Mouse (Mus musculus) heart, embryonic 16.5 days (tissue): ENCODE results near the gene Myl10. TPM values are rescaled to one million over a fixed set of nuclear protein-coding genes. Genes with fewer than 3 reads are reported as not detected.
"Not testable (repeated sequence)": the region's sequence is repeated elsewhere in the genome, so short reads cannot be mapped to it uniquely, and the experiment has no call there.

Experiments used
- ATAC-seq: fragments of 200-750 bp; cut with Nextera tagmentation; replicated peaks from 2 replicates; pipeline ENCODE4 v1.8.0; 2017; ENCODE audit warnings: moderate number of reproducible peaks; ENCODE audit not compliant: insufficient read depth, low FRiP score; ENCODE audit errors: extremely low read depth
- H3K27ac ChIP-seq: fragments of 300-500 bp; sonication (generic); 2 replicates; pipeline ENCODE4 v1.5.1; 2014; ENCODE audit warnings: mild to moderate bottlenecking, low read length, control low read depth, moderate library complexity
- H3K27me3 ChIP-seq: fragments of 300-500 bp; sonication (generic); 2 replicates; pipeline ENCODE4 v1.6.1; 2014; ENCODE audit warnings: low read length, mixed read lengths; ENCODE audit not compliant: control insufficient read depth, insufficient read depth
- H3K36me3 ChIP-seq: fragments of 300-500 bp; sonication (generic); 2 replicates; pipeline ENCODE4 v1.6.1; 2014; ENCODE audit not compliant: control insufficient read depth, insufficient read depth
- H3K4me1 ChIP-seq: fragments of 300-500 bp; sonication (generic); 2 replicates; pipeline ENCODE4 v1.6.1; 2014; ENCODE audit warnings: low read length, mixed read lengths; ENCODE audit not compliant: control insufficient read depth, insufficient read depth
- H3K4me2 ChIP-seq: fragments of 300-500 bp; sonication (generic); 2 replicates; pipeline ENCODE4 v1.6.1; 2014; ENCODE audit warnings: low read depth, mild to moderate bottlenecking, control low read depth, low read length
- H3K4me3 ChIP-seq: fragments of 300-500 bp; sonication (generic); 2 replicates; pipeline ENCODE4 v1.5.1; 2014; ENCODE audit warnings: mild to moderate bottlenecking, control low read depth, low read length
- H3K9ac ChIP-seq: fragments of 300-500 bp; sonication (generic); 2 replicates; pipeline ENCODE4 v1.6.1; 2014; ENCODE audit warnings: low read length, control low read depth
- H3K9me3 ChIP-seq: fragments of 300-500 bp; sonication (generic); replicated peaks from 2 replicates; pipeline ENCODE4 v1.6.1; 2016; ENCODE audit warnings: low read length; ENCODE audit not compliant: control insufficient read depth
- WGBS: fragments of 180-500 bp; shearing (Covaris S2); extraction: QIAGEN DNeasy Blood & Tissue Kit; methylation state at CpG from one replicate; pipeline ENCODE4 v1.1.7; 2014; 5-methylcytosine and 5-hydroxymethylcytosine counted together
- polyA plus RNA-seq: library from polyadenylated mRNA; unstranded; fragments of >200 nt; fragmentation: Nextera tagmentation; extraction: Ambion mirVana; gene quantifications from 2 replicates; pipeline ENCODE4 v1.2.1, GENCODE M21; 2015

Myl10 gene
- polyA plus RNA-seq, 1 experiment from 2014 or later: 5.1 TPM

GRCm38 (mm10) chr5:136714232-136714875 is 21.4 kb downstream of the Myl10 start:
- Histone ChIP-seq H3K36me3 (no peaks in the 10 kb centered on the region), H3K27ac (no peak overlapping the region), H3K27me3 (peaks cover 14% of the 10 kb centered on the region), H3K4me3 (peak overlapping the region; percentile 28; the same call in 1 of the 2 replicates), H3K4me1 (peaks cover 4% of the 10 kb centered on the region), H3K9me3 (no peaks in the 10 kb centered on the region), H3K4me2 (peak overlapping the region; percentile 55), H3K9ac (peak overlapping the region; percentile 43)
- no peak for ATAC-seq
- WGBS: 27% methylated on average over 32 of the region's 32 CpGs

GRCm38 (mm10) chr5:136714879-136715278 is 21.9 kb downstream of the Myl10 start:
- Histone ChIP-seq H3K36me3 (no peaks in the 10 kb centered on the region), H3K27ac (no peak overlapping the region), H3K9me3 (no peaks in the 10 kb centered on the region), H3K9ac (no peak overlapping the region), H3K4me1 (peaks cover 4% of the 10 kb centered on the region), H3K4me3 (peak overlapping the region; percentile 28; the same call in 1 of the 2 replicates), H3K27me3 (peaks cover 14% of the 10 kb centered on the region), H3K4me2 (peak overlapping the region; percentile 55)
- WGBS: 24% methylated on average over 11 of the region's 11 CpGs
- ATAC-seq: no peak

DNA sequence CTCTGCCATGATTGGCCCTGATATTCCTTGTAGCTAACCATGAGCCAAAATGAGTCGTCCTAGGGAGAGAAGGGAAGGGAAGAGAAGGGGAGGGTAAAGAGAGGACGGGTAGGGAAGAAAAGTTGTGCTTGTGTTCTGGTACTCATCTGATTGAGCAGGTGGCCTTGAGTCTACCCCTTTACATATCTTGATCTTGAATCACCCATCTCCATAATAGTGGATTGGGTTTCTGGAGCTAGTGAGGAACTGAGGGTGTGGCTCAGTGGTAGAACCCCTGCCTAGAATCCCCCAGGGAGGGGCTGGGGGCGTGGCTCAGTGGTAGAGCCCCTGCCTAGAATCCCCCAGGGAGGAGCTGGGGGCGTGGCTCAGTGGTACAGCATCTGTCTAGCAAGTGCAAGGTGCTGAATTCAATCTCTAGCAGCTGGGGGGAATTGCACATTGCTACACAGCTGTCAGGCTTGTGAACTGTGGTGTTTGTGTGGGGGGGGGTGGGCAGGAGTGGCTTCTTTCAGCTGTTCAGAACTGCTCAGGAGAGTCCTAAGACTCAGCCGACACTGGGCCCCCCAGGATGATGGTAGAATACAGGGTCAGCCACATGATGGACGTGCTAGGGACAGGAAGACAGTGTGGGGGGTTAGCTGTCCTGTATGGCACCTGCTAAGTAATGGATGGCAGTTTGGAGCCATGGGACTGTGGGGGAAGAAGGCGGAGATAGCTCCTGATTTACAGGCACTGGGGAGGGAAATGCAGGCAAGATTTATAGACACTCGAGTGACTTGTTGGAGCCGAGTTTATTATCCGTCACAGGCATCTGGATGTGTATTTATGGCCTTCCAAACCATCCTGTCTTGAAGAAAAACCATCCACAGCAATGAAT is 24.0 kb downstream of the Myl10 start:
- Histone ChIP-seq H3K4me2 (no peak overlapping the region), H3K4me3 (no peak overlapping the region), H3K9ac (no peak overlapping the region), H3K27ac (no peak overlapping the region), H3K27me3 (peaks cover 14% of the 10 kb centered on the region), H3K9me3 (no peaks in the 10 kb centered on the region), H3K4me1 (no peaks in the 10 kb centered on the region), H3K36me3 (no peaks in the 10 kb centered on the region)
- ATAC-seq: no peak
- 55% methylated on average over 10 of the region's 10 CpGs for WGBS

DNA sequence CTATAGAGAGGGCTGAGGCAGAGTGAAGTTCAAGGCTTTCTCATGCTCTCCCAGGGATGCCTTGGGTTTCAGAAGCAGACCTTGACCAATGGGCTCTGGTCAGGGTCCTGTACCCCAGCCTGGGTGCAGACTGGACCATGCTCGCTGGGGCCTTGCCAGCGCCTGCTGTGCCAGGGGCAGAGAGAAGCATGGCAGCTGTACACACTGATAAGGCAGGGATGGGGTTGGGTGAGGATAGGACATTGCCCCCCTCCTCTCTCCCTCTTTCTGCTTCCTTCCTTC is 24.6 kb downstream of the Myl10 start:
- no peaks in the 10 kb centered on the region for H3K4me1 ChIP-seq
- peaks cover 14% of the 10 kb centered on the region for H3K27me3 ChIP-seq
- WGBS: 73% methylated on average over 2 of the region's 2 CpGs
- no peak overlapping the region for H3K4me2 ChIP-seq
- H3K4me3 ChIP-seq: no peak overlapping the region
- H3K27ac ChIP-seq: no peak overlapping the region
- H3K9me3 ChIP-seq: no peaks in the 10 kb centered on the region
- no peaks in the 10 kb centered on the region for H3K36me3 ChIP-seq
- no peak for ATAC-seq
- no peak overlapping the region for H3K9ac ChIP-seq

DNA sequence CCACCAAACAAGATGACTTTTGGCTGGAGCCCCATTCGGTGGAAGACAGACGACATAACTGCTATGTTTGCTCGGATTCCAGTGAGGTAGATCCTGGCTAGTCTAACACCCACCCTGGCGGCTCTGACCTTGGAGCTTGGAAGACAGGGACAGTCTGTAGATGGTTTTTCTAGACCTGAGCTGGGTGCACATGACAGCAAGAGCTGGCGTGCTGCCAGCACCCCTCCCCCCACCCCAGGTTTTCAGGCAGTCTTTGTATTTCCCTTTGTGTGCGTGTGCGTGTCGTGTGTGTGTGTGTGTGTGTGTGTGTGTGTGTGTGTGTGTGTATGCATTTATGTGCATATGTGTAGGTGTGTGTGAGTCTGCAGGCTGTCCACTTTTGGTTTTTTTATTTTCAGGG is 25.7 kb downstream of the Myl10 start:
- no peak overlapping the region for H3K9ac ChIP-seq
- no peaks in the 10 kb centered on the region for H3K9me3 ChIP-seq
- H3K27ac ChIP-seq: no peak overlapping the region
- WGBS: 53% methylated on average over 8 of the region's 8 CpGs
- H3K27me3 ChIP-seq: peaks cover 14% of the 10 kb centered on the region
- no peaks in the 10 kb centered on the region for H3K4me1 ChIP-seq
- H3K4me2 ChIP-seq: no peak overlapping the region
- no peaks in the 10 kb centered on the region for H3K36me3 ChIP-seq
- no peak overlapping the region for H3K4me3 ChIP-seq
- no peak for ATAC-seq

GRCm38 (mm10) chr5:136721596-136721995 is 28.6 kb downstream of the Myl10 start:
- H3K27me3 ChIP-seq: no peaks in the 10 kb centered on the region
- no peak for ATAC-seq
- 66% methylated on average over 5 of the region's 5 CpGs for WGBS
- no peaks in the 10 kb centered on the region for H3K4me1 ChIP-seq
- H3K4me2 ChIP-seq: no peak overlapping the region
- H3K36me3 ChIP-seq: no peaks in the 10 kb centered on the region
- no peak overlapping the region for H3K27ac ChIP-seq
- H3K9me3 ChIP-seq: no peaks in the 10 kb centered on the region
- no peak overlapping the region for H3K9ac ChIP-seq
- H3K4me3 ChIP-seq: no peak overlapping the region

DNA sequence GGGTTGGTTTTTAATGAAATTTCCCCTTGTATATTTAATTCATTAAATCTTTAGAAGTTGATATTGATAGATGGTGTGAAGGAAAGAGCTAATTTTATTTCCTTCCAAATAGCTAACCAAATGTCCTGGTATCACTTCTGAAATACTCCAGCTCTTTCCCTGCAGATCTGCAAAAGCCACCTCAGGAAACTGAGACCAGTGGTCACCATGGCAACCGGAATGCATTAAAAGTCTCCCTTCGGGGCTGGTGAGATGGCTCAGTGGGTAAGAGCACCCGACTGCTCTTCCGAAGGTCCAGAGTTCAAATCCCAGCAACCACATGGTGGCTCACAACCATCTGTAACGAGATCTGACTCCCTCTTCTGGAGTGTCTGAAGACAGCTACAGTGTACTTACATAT is 33.3 kb downstream of the Myl10 start:
- not testable (repeated sequence) for H3K9ac ChIP-seq, H3K4me2 ChIP-seq, H3K27me3 ChIP-seq, H3K36me3 ChIP-seq, H3K9me3 ChIP-seq, ATAC-seq, H3K27ac ChIP-seq, H3K4me1 ChIP-seq, H3K4me3 ChIP-seq
- 90% methylated on average over 4 of the region's 5 CpGs for whole genome bisulfite sequencing

DNA sequence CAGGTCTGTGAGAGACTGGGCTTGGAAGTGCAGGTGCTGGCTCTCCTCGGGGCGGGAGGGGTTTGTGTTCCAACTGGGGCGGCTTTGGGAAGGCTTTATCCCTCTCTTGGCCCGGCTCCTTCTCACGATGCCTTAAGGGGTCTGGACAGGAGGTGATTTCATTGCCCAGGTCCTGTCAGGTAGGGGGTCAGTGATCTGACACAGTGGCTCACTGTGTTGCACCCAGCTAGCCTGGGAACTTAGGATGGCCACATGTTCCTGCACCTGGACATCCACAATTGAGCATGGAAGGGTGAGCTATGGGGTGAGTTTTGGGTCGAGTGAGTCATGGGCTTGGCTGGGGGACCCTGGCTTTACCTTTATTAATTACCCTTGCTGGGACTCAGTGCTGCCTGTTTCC is 46.0 kb downstream of the Myl10 start:
- Histone ChIP-seq H3K27ac (no peak overlapping the region), H3K27me3 (no peaks in the 10 kb centered on the region), H3K9me3 (no peaks in the 10 kb centered on the region), H3K4me2 (no peak overlapping the region), H3K9ac (no peak overlapping the region), H3K4me1 (no peaks in the 10 kb centered on the region), H3K4me3 (no peak overlapping the region), H3K36me3 (no peaks in the 10 kb centered on the region)
- no peak for ATAC-seq
- WGBS: 63% methylated on average over 6 of the region's 6 CpGs

DNA sequence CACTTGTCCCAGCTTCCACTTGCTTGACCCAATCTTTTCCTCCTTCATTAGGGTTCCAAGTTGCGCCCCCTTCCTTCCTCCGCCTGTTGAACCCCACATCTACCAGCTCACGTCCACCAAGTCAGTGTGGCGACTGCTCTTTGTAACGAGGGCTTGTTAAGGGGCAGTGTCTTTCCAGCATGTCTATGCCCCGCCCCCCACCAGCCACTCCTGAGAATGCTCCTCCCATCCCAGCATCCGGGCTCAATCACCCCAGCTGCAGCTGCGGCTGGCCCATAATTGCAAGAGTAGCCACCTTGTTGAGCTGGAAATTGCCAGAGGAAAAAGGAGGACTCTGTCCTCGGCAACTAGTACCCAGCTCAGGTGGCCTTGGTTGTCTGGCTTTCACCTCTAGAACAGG is 53.6 kb downstream of the Myl10 start:
- ATAC-seq: no peak
- 72% methylated on average over 9 of the region's 9 CpGs for WGBS
- H3K9me3 ChIP-seq: peaks cover 41% of the 10 kb centered on the region
- H3K4me3 ChIP-seq: no peak overlapping the region
- H3K9ac ChIP-seq: no peak overlapping the region
- H3K36me3 ChIP-seq: peaks cover 6% of the 10 kb centered on the region; the same call in 1 of the 2 replicates
- no peaks in the 10 kb centered on the region for H3K4me1 ChIP-seq
- H3K4me2 ChIP-seq: no peak overlapping the region
- H3K27ac ChIP-seq: no peak overlapping the region
- H3K27me3 ChIP-seq: no peaks in the 10 kb centered on the region
